Mouse (Mus musculus) stomach, postnatal 0 days (tissue): ENCODE measurements around the gene Xylt2.

Experiments
- CTCF ChIP-seq: IDR thresholded peaks from 2 replicates; pipeline ENCODE4 v1.5.1; 2016; ENCODE audit warnings: antibody characterized with exemption, low read depth, mild to moderate bottlenecking, moderate library complexity
- EP300 ChIP-seq: optimal IDR thresholded peaks from 2 replicates; pipeline ENCODE3; 2016; ENCODE audit warnings: antibody characterized with exemption

- TF ChIP-seq CTCF (no peak), EP300 (no peak)
These were observed 62.7 kb downstream of the Xylt2 start for GRCm38 (mm10) chr11:94614603-94615002.
